Mouse (Mus musculus): ENCODE results near the gene Dek.

GRCm38 (mm10) chr13:47124986-47125385, 19.0 kb upstream of the Dek start:
- TF ChIP-seq CTCF (conservative IDR thresholded peaks at IDR 0.05; ENCODE audit: insufficient read depth, insufficient read length, low read depth, low read length) (no peak), POLR2A (IDR thresholded peaks at IDR 0.05; ENCODE audit: low read depth, low read length) (no peak)

Data from kidney, adult 2 months (tissue).